Mouse (Mus musculus) neural tube, embryonic 11.5 days (tissue): ENCODE measurements at regions not wholly inside any gene's neighbourhood (a gene's known extent, or its start where the extent isn't known, plus 50 kb on each side); places are given as distances from the start of the nearest gene placed in this dataset.

Source experiments
- ATAC-seq: fragments of 200-750 bp; cut with Nextera tagmentation; 2 replicates; pipeline ENCODE4 v1.8.0; 2017; ENCODE audit warnings: moderate number of reproducible peaks, mild to moderate bottlenecking, moderate TSS enrichment, moderate library complexity; ENCODE audit not compliant: insufficient read depth, low FRiP score, low TSS enrichment
- DNase-seq: peaks from one replicate; pipeline ENCODE4 v3.0.0-alpha.2; 2015; ENCODE audit warnings: low spot score
- H3K27ac ChIP-seq: fragments of 300-500 bp; sonication (generic); 2 replicates; pipeline ENCODE4 v1.5.1; 2014; ENCODE audit warnings: low read depth, mild to moderate bottlenecking, low read length
- H3K27me3 ChIP-seq: fragments of 300-500 bp; sonication (generic); 2 replicates; pipeline ENCODE4 v1.6.1; 2014; ENCODE audit warnings: mild to moderate bottlenecking, low read length, mixed read lengths; ENCODE audit not compliant: control insufficient read depth, insufficient read depth
- H3K36me3 ChIP-seq: fragments of 300-500 bp; sonication (generic); 2 replicates; pipeline ENCODE4 v1.6.1; 2014; ENCODE audit warnings: mild to moderate bottlenecking, low read length, moderate library complexity, mixed read lengths; ENCODE audit not compliant: control insufficient read depth, insufficient read depth
- H3K4me1 ChIP-seq: fragments of 300-500 bp; sonication (generic); 2 replicates; pipeline ENCODE4 v1.6.1; 2014; ENCODE audit warnings: low read length, mixed read lengths; ENCODE audit not compliant: control insufficient read depth, insufficient read depth
- H3K4me2 ChIP-seq: fragments of 300-500 bp; sonication (generic); 2 replicates; pipeline ENCODE4 v1.6.1; 2014; ENCODE audit warnings: low read depth, mild to moderate bottlenecking, moderate library complexity
- H3K4me3 ChIP-seq: fragments of 300-500 bp; sonication (generic); 2 replicates; pipeline ENCODE4 v1.5.1; 2014; ENCODE audit warnings: low read depth, low read length
- H3K9ac ChIP-seq: fragments of 300-500 bp; sonication (generic); 2 replicates; pipeline ENCODE4 v1.6.1; 2014; ENCODE audit warnings: mild to moderate bottlenecking, low read length
- H3K9me3 ChIP-seq: fragments of 300-500 bp; sonication (generic); 2 replicates; pipeline ENCODE4 v1.6.1; 2016; ENCODE audit warnings: low read length; ENCODE audit not compliant: control insufficient read depth
- WGBS: fragments of 180-500 bp; shearing (Covaris S2); extraction: QIAGEN DNeasy Blood & Tissue Kit; methylation state at CpG from one replicate; pipeline ENCODE4 v1.1.7; 2014; 5-methylcytosine and 5-hydroxymethylcytosine counted together

GRCm38 (mm10) chr17:3962176-3962575 is 266.1 kb upstream of the Nox3 start:
- no peaks in the 10 kb centered on the region for H3K9me3 ChIP-seq
- H3K27ac ChIP-seq: no peak overlapping the region
- no peaks in the 10 kb centered on the region for H3K36me3 ChIP-seq
- WGBS: 70% methylated on average over 3 of the region's 3 CpGs
- H3K4me2 ChIP-seq: no peak overlapping the region
- no peaks in the 10 kb centered on the region for H3K4me1 ChIP-seq
- no peak for ATAC-seq
- H3K9ac ChIP-seq: no peak overlapping the region
- no peak overlapping the region for H3K4me3 ChIP-seq
- no peaks in the 10 kb centered on the region for H3K27me3 ChIP-seq
- no peak for DNase-seq

GRCm38 (mm10) chr17:3946540-3946939 is 250.5 kb upstream of the Nox3 start:
- Histone ChIP-seq H3K36me3 (no peaks in the 10 kb centered on the region), H3K27me3 (no peaks in the 10 kb centered on the region), H3K9ac (no peak overlapping the region), H3K4me3 (no peak overlapping the region), H3K4me2 (no peak overlapping the region), H3K9me3 (no peaks in the 10 kb centered on the region), H3K4me1 (no peaks in the 10 kb centered on the region), H3K27ac (no peak overlapping the region)
- WGBS: 92% methylated on average over 3 of the region's 3 CpGs
- DNase-seq (no peak), ATAC-seq (no peak)

GRCm38 (mm10) chr17:3936361-3936760 is 240.3 kb upstream of the Nox3 start:
- 90% methylated on average over 4 of the region's 4 CpGs for WGBS
- H3K4me3 ChIP-seq: no peak overlapping the region
- H3K27me3 ChIP-seq: no peaks in the 10 kb centered on the region
- no peak for DNase-seq
- H3K9ac ChIP-seq: no peak overlapping the region
- H3K9me3 ChIP-seq: no peaks in the 10 kb centered on the region
- H3K4me2 ChIP-seq: no peak overlapping the region
- H3K36me3 ChIP-seq: no peaks in the 10 kb centered on the region
- ATAC-seq: no peak
- H3K27ac ChIP-seq: no peak overlapping the region
- H3K4me1 ChIP-seq: no peaks in the 10 kb centered on the region

- WGBS: 46% methylated on average over 4 of the region's 4 CpGs
These were observed 237.1 kb upstream of the Nox3 start for GRCm38 (mm10) chr17:3933208-3933607.

GRCm38 (mm10) chr17:3932071-3932470 is 236.0 kb upstream of the Nox3 start:
- ATAC-seq: no peak
- Histone ChIP-seq H3K36me3 (no peaks in the 10 kb centered on the region), H3K9me3 (no peaks in the 10 kb centered on the region), H3K27ac (no peak overlapping the region), H3K4me2 (no peak overlapping the region), H3K4me1 (no peaks in the 10 kb centered on the region), H3K4me3 (no peak overlapping the region), H3K9ac (no peak overlapping the region), H3K27me3 (no peaks in the 10 kb centered on the region)
- DNase-seq: peak; percentile 34
- 83% methylated on average over 5 of the region's 5 CpGs for WGBS

More at GRCm38 (mm10) chr17:3933208-3933607, 237.1 kb upstream of the Nox3 start:
- no peaks in the 10 kb centered on the region for H3K4me1 ChIP-seq
- H3K27me3 ChIP-seq: no peaks in the 10 kb centered on the region
- no peak overlapping the region for H3K4me3 ChIP-seq
- ATAC-seq: peak; percentile 72
- no peak overlapping the region for H3K9ac ChIP-seq
- no peak overlapping the region for H3K27ac ChIP-seq
- DNase-seq: no peak
- no peaks in the 10 kb centered on the region for H3K9me3 ChIP-seq
- no peak overlapping the region for H3K4me2 ChIP-seq
- no peaks in the 10 kb centered on the region for H3K36me3 ChIP-seq

- no peak for ATAC-seq
- H3K4me3 ChIP-seq: no peak overlapping the region
- no peaks in the 10 kb centered on the region for H3K9me3 ChIP-seq
- no peaks in the 10 kb centered on the region for H3K36me3 ChIP-seq
- no peaks in the 10 kb centered on the region for H3K27me3 ChIP-seq
- no peak overlapping the region for H3K4me2 ChIP-seq
- H3K9ac ChIP-seq: no peak overlapping the region
- DNase-seq: no peak
- no peak overlapping the region for H3K27ac ChIP-seq
- H3K4me1 ChIP-seq: no peaks in the 10 kb centered on the region
- WGBS: 89% methylated on average over 4 of the region's 4 CpGs
These were observed 231.0 kb upstream of the Nox3 start for GRCm38 (mm10) chr17:3927106-3927505.

GRCm38 (mm10) chr17:3920282-3920681 is 224.2 kb upstream of the Nox3 start:
- H3K27me3 ChIP-seq: no peaks in the 10 kb centered on the region
- no peaks in the 10 kb centered on the region for H3K36me3 ChIP-seq
- H3K9ac ChIP-seq: no peak overlapping the region
- H3K4me2 ChIP-seq: no peak overlapping the region
- DNase-seq (no peak), ATAC-seq (no peak)
- H3K4me3 ChIP-seq: no peak overlapping the region
- H3K27ac ChIP-seq: no peak overlapping the region
- no peaks in the 10 kb centered on the region for H3K9me3 ChIP-seq
- no peaks in the 10 kb centered on the region for H3K4me1 ChIP-seq

GRCm38 (mm10) chr17:3892826-3893225 is 196.8 kb upstream of the Nox3 start:
- no peak for ATAC-seq
- H3K36me3 ChIP-seq: no peaks in the 10 kb centered on the region
- H3K9ac ChIP-seq: no peak overlapping the region
- no peaks in the 10 kb centered on the region for H3K4me1 ChIP-seq
- H3K27ac ChIP-seq: no peak overlapping the region
- H3K27me3 ChIP-seq: no peaks in the 10 kb centered on the region
- no peaks in the 10 kb centered on the region for H3K9me3 ChIP-seq
- H3K4me3 ChIP-seq: no peak overlapping the region
- DNase-seq: no peak
- 76% methylated on average over 3 of the region's 3 CpGs for WGBS
- H3K4me2 ChIP-seq: no peak overlapping the region

- no peaks in the 10 kb centered on the region for H3K27me3 ChIP-seq
- no peak overlapping the region for H3K27ac ChIP-seq
- 0 out of 2 replicates have a peak, but pooled peaks cover 5% of the 10 kb centered on the region for H3K4me1 ChIP-seq
- H3K9me3 ChIP-seq: no peaks in the 10 kb centered on the region
- 34% methylated on average over 1 of the region's 1 CpGs for WGBS
- H3K4me3 ChIP-seq: no peak overlapping the region
- H3K4me2 ChIP-seq: no peak overlapping the region
- H3K9ac ChIP-seq: no peak overlapping the region
- no peaks in the 10 kb centered on the region for H3K36me3 ChIP-seq
- DNase-seq: peak; percentile 53
- peak; percentile 96 for ATAC-seq
These were observed 187.1 kb upstream of the Nox3 start for GRCm38 (mm10) chr17:3883146-3883545.
